Mouse (Mus musculus): ENCODE results near the gene Ecm1.
"Not testable (repeated sequence)": the region's sequence is repeated elsewhere in the genome, so short reads cannot be mapped to it uniquely, and the experiment has no call there.

The Ecm1 gene

DNA sequence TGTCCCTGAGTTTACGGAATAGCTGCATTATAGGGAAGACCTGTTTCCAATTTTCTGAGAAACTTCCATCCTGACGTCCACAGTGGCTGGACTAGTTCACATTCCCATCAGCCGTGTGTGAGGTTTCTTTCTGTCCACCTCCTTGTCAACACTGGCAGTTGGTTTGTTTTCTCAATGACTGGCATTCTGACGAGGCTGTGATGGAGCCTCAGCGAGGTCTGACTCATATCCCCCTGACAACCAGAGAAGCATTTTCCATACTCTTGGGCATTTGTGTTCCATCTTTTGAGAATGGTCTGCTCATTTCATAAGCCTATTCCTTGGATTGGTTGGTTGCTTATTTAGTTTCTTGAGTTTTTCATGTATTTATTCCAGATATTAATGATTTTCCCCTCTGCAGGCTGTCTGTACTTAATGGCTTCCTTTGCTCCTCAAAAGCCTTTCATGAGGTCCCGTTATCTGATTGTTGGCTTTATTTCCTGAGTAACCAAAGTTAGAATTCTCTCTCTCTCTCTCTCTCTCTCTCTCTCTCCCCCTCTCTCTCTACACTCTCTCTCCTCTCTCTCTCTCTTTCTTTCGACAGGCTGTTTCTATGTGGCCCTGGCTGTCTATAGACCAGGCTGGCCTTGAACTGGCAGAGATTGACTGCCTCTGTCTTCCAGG is 12.5 kb downstream of the Ecm1 start:
- DNase-seq (ENCODE audit: inconsistent ontology term): peak; percentile 68

DNA sequence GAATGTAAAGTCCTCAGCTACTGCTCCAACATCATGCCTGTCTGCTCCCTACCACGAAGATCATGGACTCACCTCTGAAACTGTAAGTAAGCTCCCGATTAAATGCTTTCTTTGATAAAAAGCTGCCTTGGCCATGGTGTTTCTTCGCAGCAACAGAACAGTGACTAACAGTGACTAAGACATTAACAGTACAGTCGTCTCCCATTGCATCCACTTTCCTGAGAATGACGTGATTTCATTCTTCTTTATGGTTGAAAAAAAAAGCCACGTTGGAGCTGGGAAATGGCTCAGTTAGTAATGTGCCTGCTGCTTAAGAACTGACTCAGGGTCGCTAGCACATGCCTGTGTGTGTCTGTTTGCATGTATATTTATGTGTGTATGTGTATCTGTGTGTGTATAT is 13.5 kb downstream of the Ecm1 start:
- peak; percentile 57 for DNase-seq (ENCODE audit: inconsistent ontology term)

DNA sequence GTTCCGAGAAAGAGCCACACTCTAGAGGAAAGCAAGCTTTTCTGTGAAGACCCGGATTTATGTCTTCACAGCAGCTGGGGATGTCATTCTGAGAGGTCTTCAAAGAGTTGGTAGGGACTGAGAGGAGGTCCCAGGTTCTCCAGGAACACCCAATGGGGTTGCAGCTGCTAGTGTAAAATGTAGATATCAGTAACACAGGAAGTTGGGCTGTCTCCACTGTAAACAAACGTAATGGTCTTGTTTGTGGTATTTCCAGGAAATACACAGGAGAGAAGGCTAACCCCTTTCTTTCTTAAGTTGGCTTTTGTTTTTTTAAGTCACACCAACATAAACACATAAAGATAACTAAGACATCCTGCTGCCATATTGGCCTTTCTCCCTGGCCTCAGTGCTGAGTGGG is 17.0 kb downstream of the Ecm1 start:
- no peak for DNase-seq (ENCODE audit: inconsistent ontology term)

DNA sequence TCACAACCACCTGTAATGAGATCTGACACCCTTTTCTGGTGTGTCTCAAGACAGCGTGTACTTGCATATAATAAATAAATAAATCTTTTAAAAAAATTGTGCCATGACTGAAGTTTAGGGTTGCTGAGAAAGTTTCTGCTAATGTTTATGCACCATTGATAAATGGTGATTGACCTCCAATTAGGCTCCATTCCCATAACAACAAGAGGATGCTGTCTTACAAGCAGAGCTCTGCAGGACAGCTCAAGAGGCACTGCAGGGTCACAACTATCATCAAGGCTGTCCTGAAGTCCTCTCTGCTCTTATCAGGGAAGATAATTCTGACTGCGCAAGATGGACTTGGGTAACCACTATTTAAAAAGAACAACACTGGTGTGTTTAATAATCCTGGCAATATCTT is 21.2 kb downstream of the Ecm1 start:
- no peak for DNase-seq (ENCODE audit: inconsistent ontology term)

DNA sequence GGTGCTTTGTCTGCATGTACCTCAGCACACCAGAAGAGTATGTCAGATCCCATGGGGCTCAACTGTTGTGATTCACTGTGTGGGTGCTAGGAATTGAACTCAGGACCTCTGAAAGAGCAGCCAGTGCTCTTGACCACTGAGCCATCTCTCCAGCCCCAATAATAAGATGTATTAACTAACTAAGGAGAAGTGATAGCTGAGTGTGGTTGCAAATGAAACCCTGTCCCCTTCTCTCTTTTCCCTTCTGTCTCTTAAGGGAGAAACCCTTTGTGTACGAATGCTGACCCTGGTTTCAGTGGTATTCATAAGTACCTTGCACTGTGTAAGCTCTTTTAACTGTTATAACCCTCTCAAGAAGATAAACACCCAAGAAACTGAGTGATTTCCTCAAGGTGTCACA is 23.3 kb downstream of the Ecm1 start:
- no peak for DNase-seq (ENCODE audit: inconsistent ontology term)

DNA sequence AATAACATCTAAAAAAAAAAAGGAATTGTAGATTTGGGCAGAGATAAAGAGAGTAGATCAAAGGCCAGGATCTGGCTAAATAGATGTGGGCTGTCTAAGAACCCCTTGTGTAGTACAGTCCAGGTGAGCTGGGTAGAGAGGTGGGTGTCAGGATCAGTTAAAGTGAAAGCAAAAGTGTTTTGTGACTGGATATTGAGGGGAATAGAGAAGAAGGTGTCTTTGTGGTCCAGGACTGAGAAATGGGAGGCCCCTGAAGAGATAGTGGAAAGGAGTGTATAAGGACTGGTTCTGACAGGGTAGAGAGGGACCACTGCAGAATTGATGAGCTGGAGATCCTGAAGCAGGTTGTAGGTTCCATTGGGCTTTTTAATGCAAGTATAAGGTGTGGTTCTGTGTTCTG is 29.4 kb downstream of the Ecm1 start:
- DNase-seq (ENCODE audit: inconsistent ontology term): no peak

DNA sequence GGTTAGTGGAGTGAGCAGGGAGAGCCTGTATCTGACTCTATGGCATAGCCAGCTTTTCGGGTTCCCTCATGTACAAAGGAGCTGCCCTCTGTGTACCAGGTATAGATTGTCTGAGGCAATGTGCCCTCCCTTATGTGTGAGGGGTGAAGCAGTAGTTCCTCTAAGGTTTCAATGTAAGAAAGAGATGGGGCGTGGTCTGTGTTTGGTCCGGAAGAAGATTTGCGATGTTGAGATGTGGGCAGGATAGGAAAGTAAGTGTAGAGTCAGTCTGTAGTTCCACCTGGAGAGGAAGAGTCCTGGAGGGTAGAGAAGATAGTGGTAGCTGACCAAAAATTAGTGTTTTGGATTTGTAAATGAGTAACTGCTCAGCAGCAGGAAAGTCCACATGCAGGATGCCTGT is 30.3 kb downstream of the Ecm1 start:
- DNase-seq (ENCODE audit: inconsistent ontology term): no peak

DNA sequence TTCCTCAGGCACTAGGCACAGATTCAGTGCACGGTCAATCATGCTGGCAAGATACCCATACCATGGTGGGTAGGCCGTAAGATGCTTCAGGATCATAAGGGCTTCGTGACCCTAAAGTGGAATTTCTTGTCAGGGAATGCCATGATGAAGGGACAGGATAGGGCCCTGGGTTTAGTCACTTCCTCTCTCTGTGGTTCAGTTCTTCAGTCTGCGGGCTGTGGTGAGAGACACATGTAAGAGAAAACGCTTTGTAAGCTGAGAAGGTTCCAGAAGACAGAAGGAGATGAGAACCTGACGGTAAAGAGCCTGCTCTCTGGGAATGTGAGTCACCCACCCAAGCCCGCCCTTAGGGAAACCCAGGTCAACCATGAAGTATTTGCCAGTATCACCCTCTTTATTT is 31.9 kb downstream of the Ecm1 start:
- no peak for DNase-seq (ENCODE audit: inconsistent ontology term)

DNA sequence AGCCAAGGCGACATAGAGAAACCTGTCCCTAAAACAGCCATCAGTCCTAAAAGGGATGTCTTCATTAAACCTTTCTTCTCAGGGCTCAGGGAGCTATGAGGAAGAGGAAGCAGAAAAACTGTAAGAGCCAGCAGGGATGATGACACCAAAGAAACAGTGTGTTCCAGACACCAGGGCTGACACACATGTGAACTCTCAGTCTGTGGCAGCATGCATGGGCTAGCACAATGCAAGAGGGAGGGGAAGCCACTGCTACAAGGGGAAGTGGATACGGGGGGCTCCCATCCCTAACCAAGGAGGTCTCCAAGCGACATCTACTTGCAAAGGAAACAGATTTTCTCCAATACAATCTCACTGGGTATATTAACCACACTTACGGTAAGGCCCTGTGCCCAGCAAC is 33.1 kb downstream of the Ecm1 start:
- DNase-seq (ENCODE audit: inconsistent ontology term): no peak

DNA sequence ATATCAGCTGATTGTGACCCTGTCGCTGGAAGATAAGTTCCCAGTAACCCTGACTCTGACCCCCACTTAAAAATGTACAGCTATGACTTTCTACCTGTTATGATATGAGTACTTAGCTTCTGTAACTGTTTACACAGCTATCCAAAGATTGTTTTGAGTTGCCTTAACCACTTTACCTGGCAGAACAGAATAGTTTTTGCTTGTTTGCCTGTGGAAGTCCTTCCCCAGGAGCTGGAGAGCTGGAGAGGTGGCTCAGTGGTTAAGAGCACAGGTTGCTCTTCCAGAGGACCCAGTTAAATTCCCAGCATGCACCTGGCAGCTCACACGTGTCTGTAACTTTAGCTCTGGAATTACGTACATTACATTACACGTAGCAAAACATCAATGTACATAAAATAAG is 34.8 kb downstream of the Ecm1 start:
- no peak for DNase-seq (ENCODE audit: inconsistent ontology term)

DNA sequence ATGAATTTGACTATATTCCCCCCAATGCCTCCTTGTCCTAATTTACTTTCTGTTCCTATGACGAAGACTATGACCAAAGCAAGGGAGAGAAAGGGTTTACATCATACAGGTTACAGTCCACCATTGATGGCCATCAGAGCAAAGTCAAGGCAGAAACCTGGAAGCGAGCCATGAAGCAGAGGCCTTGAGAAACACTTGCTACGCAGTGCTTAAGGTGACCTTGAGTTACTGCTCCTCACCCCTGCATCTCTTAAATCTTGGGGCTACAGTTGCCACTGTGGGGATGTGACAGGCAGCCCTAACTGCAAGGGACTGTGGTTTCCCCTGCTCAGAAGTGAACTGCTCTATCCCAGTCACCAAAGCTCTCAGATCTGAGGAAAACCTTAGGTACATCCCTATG is 36.1 kb downstream of the Ecm1 start:
- no peak for DNase-seq (ENCODE audit: inconsistent ontology term)

DNA sequence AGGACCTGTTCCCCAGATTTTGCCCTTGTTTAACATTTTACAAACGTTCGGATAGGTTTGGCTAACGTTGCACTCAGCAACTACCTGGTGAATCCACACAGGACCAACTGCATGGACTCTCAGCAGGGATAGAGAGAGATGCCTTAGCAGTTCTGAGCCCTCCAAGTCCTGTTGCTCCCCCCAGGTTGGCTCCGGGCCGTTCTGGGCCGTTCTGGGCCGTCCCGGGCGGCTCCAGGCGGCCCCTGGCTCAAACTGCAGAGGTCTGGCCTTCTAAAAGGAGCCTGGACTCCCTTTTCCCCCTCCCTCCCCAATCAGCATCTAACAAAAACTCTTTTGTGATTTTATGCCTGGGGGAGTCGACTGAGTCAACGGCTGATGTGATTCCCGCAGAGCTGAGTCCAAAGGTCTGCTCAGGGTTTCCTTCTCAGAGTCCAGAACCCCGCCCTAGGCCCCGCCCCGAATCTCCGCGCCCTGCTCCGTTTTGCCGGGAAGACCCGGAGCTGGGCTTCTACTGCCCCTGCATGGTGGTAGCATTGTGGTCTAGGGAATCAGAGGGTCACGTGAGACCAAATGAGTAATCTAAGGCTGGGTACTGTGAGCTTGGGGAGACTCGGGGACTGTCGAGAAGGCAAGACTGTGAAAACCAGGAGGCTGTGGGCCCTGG is 37.4 kb downstream of the Ecm1 start:
- peak; percentile 97 for DNase-seq (ENCODE audit: inconsistent ontology term)

DNA sequence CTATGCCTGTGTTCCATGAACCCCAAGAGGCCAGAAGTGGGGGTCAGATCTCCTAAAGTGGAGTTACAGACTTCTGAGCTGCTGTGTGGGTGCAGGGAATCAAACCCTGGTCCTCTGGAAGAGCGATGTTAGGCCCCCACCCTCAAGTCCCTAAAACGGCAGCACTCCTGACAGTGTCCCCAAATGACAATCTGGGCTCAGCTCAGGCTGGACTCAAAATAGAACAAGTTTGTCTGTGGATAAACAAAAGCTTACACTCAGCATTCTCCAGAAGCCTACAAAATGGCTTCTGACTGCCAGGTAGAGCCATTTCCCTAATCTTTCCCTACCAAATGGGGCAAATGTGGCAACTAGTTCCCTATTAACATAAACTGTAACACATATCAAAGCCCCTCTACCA is 38.3 kb downstream of the Ecm1 start:
- DNase-seq (ENCODE audit: inconsistent ontology term): no peak

DNA sequence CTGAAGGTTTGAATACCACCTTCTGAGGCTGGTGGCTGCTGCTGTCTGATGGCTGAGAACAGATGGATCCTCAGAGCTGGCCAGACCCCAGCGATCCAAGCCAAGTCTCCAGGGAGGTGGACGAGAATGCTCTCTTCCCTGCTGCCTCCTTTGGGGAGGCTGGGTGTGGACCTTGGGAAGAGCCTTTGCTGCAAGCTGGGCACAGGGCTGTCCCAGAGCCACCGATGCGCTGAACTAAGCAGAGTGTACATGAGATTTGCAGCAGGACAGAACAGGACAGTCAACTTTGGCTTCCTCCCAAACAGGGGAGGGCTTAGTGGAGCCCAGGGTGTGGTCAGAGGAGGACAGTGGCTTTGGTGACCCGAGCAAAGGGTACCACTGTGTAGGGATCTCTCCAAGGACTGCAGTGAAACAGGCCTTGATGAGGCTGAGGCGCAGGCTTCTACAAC is 39.1 kb downstream of the Ecm1 start:
- DNase-seq (ENCODE audit: inconsistent ontology term): no peak

DNA sequence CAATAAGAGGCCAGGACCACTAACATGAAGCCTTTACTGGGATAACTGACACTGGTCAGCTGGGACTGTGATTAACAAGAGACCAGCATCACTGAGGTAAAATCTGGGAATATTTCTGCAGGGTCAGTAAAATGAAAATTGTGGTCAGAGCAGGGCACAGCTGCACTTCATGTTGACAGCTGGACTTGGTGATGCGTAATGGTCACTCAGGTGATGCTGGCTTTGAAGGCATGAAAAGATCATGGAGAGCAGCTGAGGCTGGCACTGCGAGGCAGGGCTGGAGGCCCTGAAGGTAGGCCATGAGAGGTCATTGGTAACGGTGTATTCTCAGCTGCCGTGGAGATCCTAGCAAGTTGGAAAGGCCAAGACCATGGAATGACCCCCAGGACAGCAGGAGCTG is 41.1 kb downstream of the Ecm1 start:
- DNase-seq (ENCODE audit: inconsistent ontology term): no peak

DNA sequence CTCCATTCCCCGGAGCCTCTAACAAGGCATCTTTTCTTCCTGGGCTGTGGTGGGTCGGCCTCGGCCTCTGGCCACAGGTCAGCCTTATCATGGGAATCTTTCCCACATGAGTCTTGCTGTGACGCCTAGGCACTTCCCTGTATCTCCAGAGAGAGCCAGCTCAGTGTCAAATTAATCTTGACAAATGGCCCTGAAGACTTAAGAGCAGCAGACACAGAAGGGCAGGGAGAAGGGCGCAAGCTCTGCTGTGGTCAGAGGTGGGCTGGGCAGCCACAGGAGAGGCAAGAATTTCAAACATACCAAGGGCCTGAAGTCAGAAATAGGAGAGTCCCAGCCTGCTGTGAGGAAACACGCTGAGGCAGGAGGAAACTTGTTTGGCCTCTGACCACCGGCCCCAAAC is 43.0 kb downstream of the Ecm1 start:
- peak; percentile 80 for DNase-seq (ENCODE audit: inconsistent ontology term)

DNA sequence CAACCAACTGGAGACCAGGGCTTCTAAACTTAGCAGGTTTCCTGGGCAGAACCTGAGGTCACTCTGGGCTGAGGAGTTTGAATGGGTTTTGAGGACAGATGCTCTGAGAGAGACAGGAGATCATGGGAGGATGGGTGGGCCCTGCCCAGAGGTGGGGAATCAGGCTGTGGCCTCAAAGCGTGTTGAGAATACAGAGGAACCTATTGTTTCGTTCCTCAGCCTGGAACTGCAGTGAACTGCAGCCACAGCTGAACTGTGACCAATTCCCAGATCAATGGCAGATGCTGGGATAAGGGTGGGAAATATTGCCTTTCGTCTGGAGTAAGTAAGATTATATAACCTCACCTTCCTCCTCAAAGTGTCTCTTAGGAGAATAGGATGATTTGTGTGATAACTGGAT is 43.6 kb downstream of the Ecm1 start:
- peak; percentile 62 for DNase-seq (ENCODE audit: inconsistent ontology term)

DNA sequence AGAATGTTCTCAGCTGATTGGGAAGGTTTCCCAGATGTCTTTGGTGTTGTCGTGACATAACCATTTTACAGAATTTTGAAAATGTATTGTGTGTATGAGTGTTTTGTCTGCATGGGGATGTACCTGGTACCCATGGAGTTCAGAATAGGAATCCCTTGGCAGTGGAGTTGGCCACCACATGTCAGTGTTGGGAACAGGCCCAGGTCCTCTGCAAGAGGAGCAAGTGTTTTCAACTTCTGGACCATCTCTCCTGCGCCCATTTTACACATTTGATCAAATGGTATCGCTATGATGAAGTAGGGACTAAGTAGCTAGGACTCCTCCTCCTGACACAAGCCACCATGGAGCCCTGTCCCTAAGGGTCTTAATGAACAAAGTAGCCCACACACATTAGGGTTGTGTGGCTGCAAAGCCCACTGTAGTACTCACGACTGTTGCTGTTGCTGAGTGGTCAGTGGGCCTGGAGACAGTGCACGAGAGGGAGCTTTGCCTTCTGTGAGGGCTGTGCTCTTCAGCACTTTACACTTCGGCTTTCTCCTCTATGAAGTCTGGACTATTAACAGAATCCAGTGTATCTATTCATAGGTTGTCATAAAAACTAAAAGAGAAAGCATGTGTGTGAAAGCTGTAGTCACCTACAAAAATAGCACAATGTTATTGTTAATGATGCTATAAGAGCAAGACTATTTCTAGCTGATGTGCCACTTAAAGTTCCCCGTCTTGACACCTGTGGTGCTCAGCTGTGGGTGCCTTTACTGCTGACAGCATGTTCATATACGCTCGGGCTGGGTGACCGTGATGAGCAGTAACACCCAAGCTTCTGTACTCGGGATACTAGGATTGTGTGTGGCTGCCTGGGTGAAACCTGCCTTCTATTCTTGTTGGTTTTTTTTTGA is 44.3 kb downstream of the Ecm1 start:
- no peak for DNase-seq (ENCODE audit: inconsistent ontology term)

DNA sequence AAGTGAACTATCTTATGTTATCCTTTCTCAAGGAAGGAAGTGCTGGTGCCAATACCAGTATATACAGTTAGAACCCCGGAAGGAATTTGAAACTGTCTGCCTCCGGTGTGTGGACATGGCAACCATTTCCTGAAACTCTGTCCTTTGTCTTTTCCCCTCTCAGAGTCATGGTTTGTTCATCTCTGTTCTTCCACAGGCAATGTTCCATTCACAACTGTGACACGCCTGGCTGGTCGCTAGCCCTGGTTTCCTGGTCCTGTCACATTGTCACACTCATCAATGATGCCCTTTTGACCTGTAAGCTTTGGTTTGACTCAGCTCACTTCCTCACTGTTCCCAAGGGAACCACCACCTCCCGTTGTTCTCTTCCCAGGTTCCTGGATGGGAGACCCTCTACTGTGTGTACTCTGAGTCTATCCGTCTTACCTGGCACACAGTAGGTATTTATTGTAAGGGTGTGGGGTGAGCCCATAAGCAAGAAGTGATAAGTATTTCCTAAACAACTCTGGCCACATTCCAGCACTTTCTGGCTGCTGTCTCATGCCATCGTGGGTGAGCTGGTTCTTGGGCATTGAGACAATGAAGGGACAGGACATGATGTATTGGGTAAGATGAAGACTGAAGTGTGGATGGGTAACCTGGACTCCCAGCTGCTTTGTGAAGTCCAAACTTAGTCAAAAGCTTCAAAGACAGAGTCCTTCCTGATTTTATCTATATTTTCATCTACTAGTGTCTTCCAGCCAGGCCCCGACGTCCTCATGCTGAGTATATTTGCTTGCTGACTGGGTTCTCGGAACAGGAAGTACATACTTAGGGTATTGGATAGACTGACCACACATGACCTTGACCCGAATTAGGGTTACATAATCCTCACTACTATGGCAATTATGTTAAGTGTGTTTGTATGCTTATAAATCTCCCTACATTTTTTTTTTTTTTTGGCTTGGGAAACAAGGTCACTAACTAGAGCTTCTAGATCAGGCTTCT is 45.3 kb downstream of the Ecm1 start:
- peak; percentile 66 for DNase-seq (ENCODE audit: inconsistent ontology term)

DNA sequence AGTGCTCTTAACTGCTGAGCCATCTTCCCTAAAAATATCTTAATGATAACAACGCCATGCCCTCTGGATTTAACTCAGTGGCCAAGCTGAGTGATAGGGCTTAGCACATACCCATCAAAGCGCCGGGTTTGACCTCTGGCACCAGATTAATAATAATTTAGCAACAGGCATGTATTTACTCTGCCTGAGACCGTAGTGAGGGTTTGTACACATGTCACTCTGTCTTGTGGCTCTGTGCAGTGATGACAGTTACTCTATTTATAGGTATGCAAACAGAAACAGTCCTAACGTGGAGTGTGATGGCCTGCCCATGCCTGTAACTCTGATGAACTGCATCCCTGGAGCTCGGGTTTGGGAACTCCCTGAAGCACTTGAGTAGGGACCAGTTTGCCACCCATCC is 46.7 kb downstream of the Ecm1 start:
- no peak for DNase-seq (ENCODE audit: inconsistent ontology term)

DNA sequence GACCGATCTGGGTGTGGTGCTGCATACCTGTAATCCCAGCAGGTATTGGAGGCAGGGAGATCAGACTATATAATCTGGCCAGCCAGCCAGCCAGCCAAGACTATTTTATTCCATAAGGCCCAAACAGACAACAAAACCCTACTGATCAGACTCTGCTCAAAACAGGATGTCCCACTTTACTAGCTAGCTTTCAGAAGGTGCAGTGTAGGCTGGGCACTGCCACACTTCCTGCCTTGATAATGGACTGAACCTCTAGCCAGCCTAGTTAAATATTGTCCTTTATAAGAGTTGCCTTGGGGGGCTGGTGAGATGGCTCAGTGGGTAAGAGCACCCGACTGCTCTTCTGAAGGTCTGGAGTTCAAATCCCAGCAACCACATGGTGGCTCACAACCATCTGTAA is 48.8 kb downstream of the Ecm1 start:
- not testable (repeated sequence) for DNase-seq (ENCODE audit: inconsistent ontology term)

DNA sequence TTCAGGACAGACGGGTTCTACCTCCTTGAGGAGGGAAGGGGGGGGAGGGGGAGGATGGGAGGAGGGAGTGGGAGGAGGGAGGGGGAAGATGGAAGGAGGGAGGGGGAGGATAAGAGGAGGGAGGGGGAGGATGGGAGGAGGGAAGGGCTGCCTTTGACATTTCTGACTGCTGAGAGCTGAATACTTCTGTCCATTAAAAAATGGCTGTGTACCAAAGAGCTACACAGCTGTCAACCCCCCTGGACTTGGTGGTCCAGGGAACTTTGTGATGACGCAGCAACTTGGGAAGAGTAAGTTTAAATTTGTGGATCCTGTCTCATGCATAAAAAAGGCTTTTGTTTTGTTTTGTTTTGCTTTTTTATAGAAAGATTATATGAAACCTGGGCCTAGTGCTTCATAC is 49.4 kb downstream of the Ecm1 start:
- no peak for DNase-seq (ENCODE audit: inconsistent ontology term)
